Mouse (Mus musculus): ENCODE data around the gene Fam71a. TPM values are rescaled to one million over a fixed set of nuclear protein-coding genes. Genes with fewer than 3 reads are reported as not detected.

Gene Fam71a
- polyA plus RNA-seq, 1 experiment from 2014 or later = not detected

- WGBS = 91% methylated on average over 6 of the region's 6 CpGs
- Histone ChIP-seq H3K9me3 (ENCODE audit: control insufficient read depth, low read length) (no peaks in the 10 kb centered on the region), H3K4me1 (replicated peaks; ENCODE audit: control insufficient read depth, insufficient read depth, low read length) (no peaks in the 10 kb centered on the region), H3K9ac (ENCODE audit: low read length) (no peak overlapping the region), H3K4me3 (ENCODE audit: low read depth, low read length) (no peak overlapping the region), H3K4me2 (ENCODE audit: low read depth, low read length, severe bottlenecking) (no peak overlapping the region), H3K27me3 (ENCODE audit: control insufficient read depth, insufficient read depth, low read length) (no peaks in the 10 kb centered on the region), H3K36me3 (ENCODE audit: control insufficient read depth, insufficient read depth, low read length) (no peaks in the 10 kb centered on the region), H3K27ac (ENCODE audit: low read depth, low read length) (no peak overlapping the region)
- no peak for DNase-seq (ENCODE audit: low spot score)
- ATAC-seq (replicated peaks; ENCODE audit: low FRiP score) = no peak
Observed at GRCm38 (mm10) chr1:191196016-191196415, 31.4 kb upstream of the Fam71a start.

- 53% methylated on average over 14 of the region's 14 CpGs for WGBS
- no peaks in the 10 kb centered on the region for H3K4me1 ChIP-seq (replicated peaks; ENCODE audit: control insufficient read depth, insufficient read depth, low read length)
- no peak overlapping the region for H3K27ac ChIP-seq (ENCODE audit: low read depth, low read length)
- H3K36me3 ChIP-seq (ENCODE audit: control insufficient read depth, insufficient read depth, low read length) = no peaks in the 10 kb centered on the region
- peak; percentile 41 for DNase-seq (ENCODE audit: low spot score)
- no peak overlapping the region for H3K9ac ChIP-seq (ENCODE audit: low read length)
- no peaks in the 10 kb centered on the region for H3K27me3 ChIP-seq (ENCODE audit: control insufficient read depth, insufficient read depth, low read length)
- H3K4me3 ChIP-seq (ENCODE audit: low read depth, low read length) = no peak overlapping the region
- H3K4me2 ChIP-seq (ENCODE audit: low read depth, low read length, severe bottlenecking) = no peak overlapping the region
- ATAC-seq (replicated peaks; ENCODE audit: low FRiP score) = no peak
- H3K9me3 ChIP-seq (ENCODE audit: control insufficient read depth, low read length) = no peaks in the 10 kb centered on the region
Observed at GRCm38 (mm10) chr1:191193657-191194424, 29.2 kb upstream of the Fam71a start.

GRCm38 (mm10) chr1:191192751-191193150, 28.1 kb upstream of the Fam71a start:
- Histone ChIP-seq H3K4me2 (ENCODE audit: low read depth, low read length, severe bottlenecking) (no peak overlapping the region), H3K27me3 (ENCODE audit: control insufficient read depth, insufficient read depth, low read length) (0 out of 2 replicates have a peak, but pooled peaks cover 2% of the 10 kb centered on the region), H3K9ac (ENCODE audit: low read length) (no peak overlapping the region), H3K9me3 (ENCODE audit: control insufficient read depth, low read length) (no peaks in the 10 kb centered on the region), H3K4me1 (replicated peaks; ENCODE audit: control insufficient read depth, insufficient read depth, low read length) (no peaks in the 10 kb centered on the region), H3K27ac (ENCODE audit: low read depth, low read length) (no peak overlapping the region), H3K4me3 (ENCODE audit: low read depth, low read length) (no peak overlapping the region), H3K36me3 (ENCODE audit: control insufficient read depth, insufficient read depth, low read length) (no peaks in the 10 kb centered on the region)
- WGBS = 86% methylated on average over 6 of the region's 6 CpGs
- no peak for ATAC-seq (replicated peaks; ENCODE audit: low FRiP score)
- DNase-seq (ENCODE audit: low spot score) = no peak

- H3K4me1 ChIP-seq (replicated peaks; ENCODE audit: control insufficient read depth, insufficient read depth, low read length) = no peaks in the 10 kb centered on the region
- H3K36me3 ChIP-seq (ENCODE audit: control insufficient read depth, insufficient read depth, low read length) = no peaks in the 10 kb centered on the region
- DNase-seq (ENCODE audit: low spot score) (peak; percentile 30), ATAC-seq (replicated peaks; ENCODE audit: low FRiP score) (no peak)
- H3K27me3 ChIP-seq (ENCODE audit: control insufficient read depth, insufficient read depth, low read length) = 0 out of 2 replicates have a peak, but pooled peaks cover 5% of the 10 kb centered on the region
- H3K4me2 ChIP-seq (ENCODE audit: low read depth, low read length, severe bottlenecking) = no peak overlapping the region
- no peak overlapping the region for H3K9ac ChIP-seq (ENCODE audit: low read length)
- no peak overlapping the region for H3K4me3 ChIP-seq (ENCODE audit: low read depth, low read length)
- no peaks in the 10 kb centered on the region for H3K9me3 ChIP-seq (ENCODE audit: control insufficient read depth, low read length)
- H3K27ac ChIP-seq (ENCODE audit: low read depth, low read length) = no peak overlapping the region
- 65% methylated on average over 6 of the region's 6 CpGs for WGBS
Observed at GRCm38 (mm10) chr1:191192213-191192612, 27.6 kb upstream of the Fam71a start.

- H3K27ac ChIP-seq (ENCODE audit: low read depth, low read length) = no peak overlapping the region
- no peaks in the 10 kb centered on the region for H3K36me3 ChIP-seq (ENCODE audit: control insufficient read depth, insufficient read depth, low read length)
- H3K27me3 ChIP-seq (ENCODE audit: control insufficient read depth, insufficient read depth, low read length) = peaks cover 24% of the 10 kb centered on the region
- DNase-seq (ENCODE audit: low spot score) = no peak
- H3K9me3 ChIP-seq (ENCODE audit: control insufficient read depth, low read length) = no peaks in the 10 kb centered on the region
- 53% methylated on average over 6 of the region's 6 CpGs for WGBS
- H3K4me2 ChIP-seq (ENCODE audit: low read depth, low read length, severe bottlenecking) = no peak overlapping the region
- ATAC-seq (replicated peaks; ENCODE audit: low FRiP score) = no peak
- no peak overlapping the region for H3K4me3 ChIP-seq (ENCODE audit: low read depth, low read length)
- no peak overlapping the region for H3K9ac ChIP-seq (ENCODE audit: low read length)
- H3K4me1 ChIP-seq (replicated peaks; ENCODE audit: control insufficient read depth, insufficient read depth, low read length) = peaks cover 7% of the 10 kb centered on the region
Observed at GRCm38 (mm10) chr1:191189671-191190372, 25.2 kb upstream of the Fam71a start.

- no peak overlapping the region for H3K4me3 ChIP-seq (ENCODE audit: low read depth, low read length)
- H3K9ac ChIP-seq (ENCODE audit: low read length) = no peak overlapping the region
- no peak for ATAC-seq (replicated peaks; ENCODE audit: low FRiP score)
- H3K27me3 ChIP-seq (ENCODE audit: control insufficient read depth, insufficient read depth, low read length) = peaks cover 45% of the 10 kb centered on the region
- H3K36me3 ChIP-seq (ENCODE audit: control insufficient read depth, insufficient read depth, low read length) = no peaks in the 10 kb centered on the region
- H3K27ac ChIP-seq (ENCODE audit: low read depth, low read length) = no peak overlapping the region
- DNase-seq (ENCODE audit: low spot score) = no peak
- 3% methylated on average over 7 of the region's 7 CpGs for WGBS
- H3K9me3 ChIP-seq (ENCODE audit: control insufficient read depth, low read length) = no peaks in the 10 kb centered on the region
- peaks cover 14% of the 10 kb centered on the region for H3K4me1 ChIP-seq (replicated peaks; ENCODE audit: control insufficient read depth, insufficient read depth, low read length)
- peak overlapping the region; percentile 99; the same call in 1 of the 2 replicates for H3K4me2 ChIP-seq (ENCODE audit: low read depth, low read length, severe bottlenecking)
Observed at GRCm38 (mm10) chr1:191186386-191186770, 21.8 kb upstream of the Fam71a start.

GRCm38 (mm10) chr1:191185761-191186385, 21.3 kb upstream of the Fam71a start:
- H3K9ac ChIP-seq (ENCODE audit: low read length) = no peak overlapping the region
- peak overlapping the region; percentile 99 for H3K4me2 ChIP-seq (ENCODE audit: low read depth, low read length, severe bottlenecking)
- H3K4me1 ChIP-seq (replicated peaks; ENCODE audit: control insufficient read depth, insufficient read depth, low read length) = peaks cover 14% of the 10 kb centered on the region
- peak overlapping the region; percentile 46 for H3K4me3 ChIP-seq (ENCODE audit: low read depth, low read length)
- peak; percentile 58 for DNase-seq (ENCODE audit: low spot score)
- H3K9me3 ChIP-seq (ENCODE audit: control insufficient read depth, low read length) = no peaks in the 10 kb centered on the region
- no peak for ATAC-seq (replicated peaks; ENCODE audit: low FRiP score)
- no peak overlapping the region for H3K27ac ChIP-seq (ENCODE audit: low read depth, low read length)
- peaks cover 49% of the 10 kb centered on the region for H3K27me3 ChIP-seq (ENCODE audit: control insufficient read depth, insufficient read depth, low read length)
- H3K36me3 ChIP-seq (ENCODE audit: control insufficient read depth, insufficient read depth, low read length) = no peaks in the 10 kb centered on the region
- 0% methylated on average over 16 of the region's 16 CpGs for WGBS

GRCm38 (mm10) chr1:191184841-191185251, 20.2 kb upstream of the Fam71a start:
- peak; percentile 55 for DNase-seq (ENCODE audit: low spot score)
- Histone ChIP-seq H3K9me3 (ENCODE audit: control insufficient read depth, low read length) (no peaks in the 10 kb centered on the region), H3K4me3 (ENCODE audit: low read depth, low read length) (peak overlapping the region; percentile 46), H3K9ac (ENCODE audit: low read length) (peak overlapping the region; percentile 23; the same call in 1 of the 2 replicates), H3K4me2 (ENCODE audit: low read depth, low read length, severe bottlenecking) (peak overlapping the region; percentile 99), H3K27ac (ENCODE audit: low read depth, low read length) (no peak overlapping the region), H3K4me1 (replicated peaks; ENCODE audit: control insufficient read depth, insufficient read depth, low read length) (peaks cover 14% of the 10 kb centered on the region), H3K36me3 (ENCODE audit: control insufficient read depth, insufficient read depth, low read length) (no peaks in the 10 kb centered on the region), H3K27me3 (ENCODE audit: control insufficient read depth, insufficient read depth, low read length) (peaks cover 53% of the 10 kb centered on the region)
- WGBS = under 1% methylated on average over 22 of the region's 22 CpGs
- ATAC-seq (replicated peaks; ENCODE audit: low FRiP score) = no peak

Data from forebrain, embryonic 11.5 days (tissue).